Mouse (Mus musculus) cerebellum, postnatal 4 days (tissue): ENCODE measurements around the gene Tfap2a.
A peak's percentile ranks its signal among the peaks of the same experiment; 100 is the strongest.

ENCODE experiments used
- DNase-seq, 2 experiments: peaks; one replicate each; pipeline ENCODE4 v3.0.0; 2022; ENCODE audit warnings: low spot score in 2 of 2, mixed read lengths in 1 of 2

Gene Tfap2a

DNA sequence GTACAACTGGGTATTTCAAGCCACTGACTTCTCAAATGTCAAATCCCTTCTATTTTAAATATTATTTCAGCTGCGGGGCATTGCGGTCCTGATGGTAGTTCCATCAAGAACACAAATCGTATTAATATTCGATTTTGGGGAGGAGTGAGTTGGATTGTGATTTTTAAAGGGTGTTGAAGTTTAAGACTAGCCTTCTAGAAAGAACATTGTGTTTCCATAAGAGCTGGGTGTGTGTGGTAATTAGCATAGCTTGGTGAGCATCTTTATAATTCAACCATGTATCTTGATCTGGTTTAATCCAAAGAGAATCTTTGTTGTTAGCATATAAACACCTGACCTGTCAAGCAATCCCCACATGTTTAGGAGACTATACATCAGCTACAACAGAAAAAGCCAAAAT is 24.9 kb downstream of the Tfap2a start:
- no peak for DNase-seq

DNA sequence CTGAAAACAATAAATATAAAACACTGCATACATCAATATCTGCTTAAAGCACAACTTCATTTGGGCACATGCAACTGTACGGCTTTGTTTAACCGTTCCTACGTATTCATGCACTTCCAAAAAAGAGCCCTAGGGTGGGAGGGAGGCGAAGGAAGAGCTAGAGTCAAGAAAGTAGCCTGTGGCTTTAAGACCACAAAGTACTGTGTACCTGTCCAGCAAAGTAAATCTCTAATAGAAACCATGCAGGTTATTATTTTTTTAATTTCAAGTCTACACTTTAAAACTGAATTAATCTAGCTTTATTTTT is 25.7 kb downstream of the Tfap2a start:
- DNase-seq: no peak

- DNase-seq: no peak
Observed at GRCm38 (mm10) chr13:40711661-40712525, 26.3 kb downstream of the Tfap2a start.

- no peak for DNase-seq
Observed at GRCm38 (mm10) chr13:40710062-40710342, 28.2 kb downstream of the Tfap2a start.

DNA sequence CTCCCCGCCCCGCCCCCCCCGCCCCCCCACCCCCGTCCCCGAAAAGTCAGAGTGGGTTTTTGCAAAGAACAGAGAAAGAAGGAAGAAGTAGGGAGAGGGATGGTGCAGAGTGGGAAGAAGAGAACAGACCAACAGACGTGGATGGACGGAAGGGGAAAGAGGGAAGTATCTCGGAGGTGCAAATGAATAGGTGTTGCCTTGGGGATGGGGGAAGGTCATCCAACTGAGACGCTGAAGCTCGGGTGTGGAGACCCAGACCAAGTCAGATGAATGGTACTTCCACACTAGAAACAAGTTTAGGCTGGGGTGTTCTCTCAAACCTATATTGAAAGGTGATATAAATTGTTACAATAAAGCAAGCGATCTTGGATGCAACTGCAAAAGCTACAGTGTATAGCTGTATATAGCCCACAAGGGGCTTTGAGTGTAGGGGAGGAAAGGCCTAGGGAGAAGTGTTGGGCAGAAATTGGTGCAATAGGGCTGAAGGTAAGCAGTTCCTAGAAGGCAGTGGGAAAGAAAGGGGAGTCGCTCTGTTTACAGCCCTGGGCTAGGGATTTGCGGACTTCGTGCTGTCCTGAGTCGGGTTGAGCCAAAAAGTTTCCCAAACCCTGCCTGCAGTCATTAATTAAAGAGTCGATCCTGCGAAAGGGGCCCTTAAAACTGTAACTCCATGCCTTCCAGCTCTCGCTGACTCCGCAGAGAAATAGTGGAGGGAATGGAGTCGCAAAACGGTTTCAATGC is 28.7 kb downstream of the Tfap2a start:
- DNase-seq: no peak

- DNase-seq: peak in 1 of 2 experiments; percentile 20
Observed at GRCm38 (mm10) chr13:40708913-40709312, 29.3 kb downstream of the Tfap2a start.

DNA sequence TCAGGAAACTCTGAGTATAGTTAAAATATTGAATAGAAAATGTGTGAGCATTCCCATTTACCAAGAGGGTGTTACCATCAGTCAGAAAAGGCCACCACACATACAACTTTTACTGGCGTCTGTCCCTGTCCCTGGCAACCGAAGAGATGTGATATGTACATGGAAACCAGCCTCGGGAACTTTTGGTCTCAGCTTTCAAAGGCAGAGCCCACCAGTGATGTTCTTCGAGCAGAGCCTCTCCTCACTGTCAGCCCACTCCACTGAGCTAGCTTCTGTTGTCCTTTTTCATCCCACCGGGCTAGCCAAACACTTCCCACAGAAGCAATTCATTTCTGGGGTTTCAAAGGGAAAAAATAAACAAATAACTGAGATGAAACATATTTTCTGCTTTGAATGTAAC is 29.9 kb downstream of the Tfap2a start:
- DNase-seq: no peak

- DNase-seq: no peak
Observed at GRCm38 (mm10) chr13:40707646-40708045, 30.5 kb downstream of the Tfap2a start.

GRCm38 (mm10) chr13:40706612-40707011 is 31.6 kb downstream of the Tfap2a start:
- no peak for DNase-seq

- DNase-seq: no peak
Observed at GRCm38 (mm10) chr13:40705821-40706425, 32.3 kb downstream of the Tfap2a start.

GRCm38 (mm10) chr13:40704864-40705455 is 33.2 kb downstream of the Tfap2a start:
- no peak for DNase-seq

- DNase-seq: no peak
Observed at GRCm38 (mm10) chr13:40703982-40704501, 34.1 kb downstream of the Tfap2a start.

GRCm38 (mm10) chr13:40703123-40703797 is 34.9 kb downstream of the Tfap2a start:
- DNase-seq: no peak

DNA sequence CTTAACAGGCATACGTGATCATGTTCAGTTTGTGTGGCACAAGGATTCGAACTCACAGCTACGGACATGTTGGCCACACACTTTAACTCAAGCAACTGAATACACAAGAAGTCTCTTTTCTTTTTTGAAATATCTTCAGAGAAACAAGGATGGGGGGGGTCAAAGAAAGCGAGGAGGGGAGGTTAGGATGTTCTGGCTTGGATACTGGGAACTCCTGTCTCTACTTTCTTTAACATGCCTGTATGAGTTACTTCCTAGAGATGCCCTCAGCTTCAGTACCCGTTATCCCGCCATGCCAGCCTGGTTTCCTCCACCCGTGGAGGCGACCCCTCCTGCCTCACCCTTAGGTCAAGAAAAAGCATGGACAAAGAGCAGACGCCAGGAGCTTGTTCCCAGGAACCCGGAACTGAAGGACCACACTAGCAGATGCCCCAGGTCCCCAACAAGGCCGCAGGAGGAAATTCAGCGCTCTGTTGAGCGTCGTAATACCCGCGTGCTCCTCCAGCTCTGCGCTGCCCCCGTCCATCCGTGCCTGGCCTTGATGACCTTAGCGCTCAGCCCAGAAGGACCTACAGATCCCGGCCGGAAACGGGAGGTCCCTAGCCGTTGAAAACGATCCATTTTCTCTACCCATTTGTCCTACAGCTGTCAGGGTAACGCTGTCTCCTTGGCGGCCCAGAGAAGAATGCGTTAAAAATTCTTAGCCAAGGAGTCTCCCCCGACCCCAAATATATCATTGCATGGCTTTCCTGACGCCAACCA is 35.6 kb downstream of the Tfap2a start:
- no peak for DNase-seq

- DNase-seq: no peak
Observed at GRCm38 (mm10) chr13:40701691-40702090, 36.5 kb downstream of the Tfap2a start.

DNA sequence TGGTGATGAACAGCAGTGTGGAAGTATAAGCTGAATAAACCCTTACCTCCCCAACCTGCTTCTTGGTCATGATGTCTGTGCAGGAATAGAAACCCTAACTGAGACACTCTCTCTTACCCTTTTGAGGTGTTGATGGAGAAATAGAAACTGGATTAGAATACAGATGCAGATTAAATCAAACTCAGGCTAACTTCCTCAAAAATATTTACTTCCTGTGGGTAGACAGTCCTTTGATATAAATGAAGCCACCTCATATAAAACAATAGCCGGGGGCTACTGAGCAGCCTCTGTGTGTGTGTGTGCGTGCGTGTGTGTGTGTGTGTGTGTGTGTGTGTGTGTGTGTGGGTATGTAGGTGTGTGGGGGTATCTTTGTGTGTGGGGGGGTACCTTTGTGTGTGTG is 52.4 kb downstream of the Tfap2a start:
- no peak for DNase-seq

GRCm38 (mm10) chr13:40676730-40677129 is 61.4 kb downstream of the Tfap2a start:
- no peak for DNase-seq
